Mouse (Mus musculus) kidney, embryonic 14.5 days (tissue): ENCODE results near the gene Hrh1. TPM values are rescaled to one million over a fixed set of nuclear protein-coding genes. Genes with fewer than 3 reads are reported as not detected.
A peak's percentile ranks its signal among the peaks of the same experiment; 100 is the strongest.

Experiments
- ATAC-seq: fragments of 200-750 bp; cut with Nextera tagmentation; 2 replicates; pipeline ENCODE4 v1.8.0; 2017; ENCODE audit warnings: moderate number of reproducible peaks, mild to moderate bottlenecking, moderate TSS enrichment, moderate library complexity; ENCODE audit not compliant: low FRiP score, low TSS enrichment
- H3K27ac ChIP-seq: fragments of 300-500 bp; sonication (generic); 2 replicates; pipeline ENCODE4 v1.5.1; 2014; ENCODE audit warnings: low read depth, mild to moderate bottlenecking, low read length, moderate library complexity, mixed read lengths
- H3K27me3 ChIP-seq: fragments of 300-500 bp; sonication (generic); 2 replicates; pipeline ENCODE4 v1.6.1; 2014; ENCODE audit warnings: mild to moderate bottlenecking, low read length; ENCODE audit not compliant: control insufficient read depth, insufficient read depth
- H3K36me3 ChIP-seq: fragments of 300-500 bp; sonication (generic); 2 replicates; pipeline ENCODE4 v1.6.1; 2014; ENCODE audit warnings: low read length, mixed read lengths; ENCODE audit not compliant: control insufficient read depth, insufficient read depth
- H3K4me1 ChIP-seq: fragments of 300-500 bp; sonication (generic); 2 replicates; pipeline ENCODE4 v1.6.1; 2014; ENCODE audit warnings: low read length, mixed read lengths; ENCODE audit not compliant: control insufficient read depth, insufficient read depth
- H3K4me2 ChIP-seq: fragments of 300-500 bp; sonication (generic); replicated peaks from 2 replicates; pipeline ENCODE4 v1.6.1; 2014; ENCODE audit warnings: low read depth, mild to moderate bottlenecking, low read length
- H3K4me3 ChIP-seq: fragments of 300-500 bp; sonication (generic); 2 replicates; pipeline ENCODE4 v1.5.1; 2014; ENCODE audit warnings: mild to moderate bottlenecking, low read length
- H3K9ac ChIP-seq: fragments of 300-500 bp; sonication (generic); 2 replicates; pipeline ENCODE4 v1.6.1; 2014; ENCODE audit warnings: low read depth, mild to moderate bottlenecking, low read length, moderate library complexity
- H3K9me3 ChIP-seq: fragments of 300-500 bp; sonication (generic); 2 replicates; pipeline ENCODE4 v1.6.1; 2016; ENCODE audit warnings: low read length; ENCODE audit not compliant: control insufficient read depth
- WGBS: fragments of 180-500 bp; shearing (Covaris S2); extraction: QIAGEN DNeasy Blood & Tissue Kit; methylation state at CpG from one replicate; pipeline ENCODE4 v1.1.7; 2014; 5-methylcytosine and 5-hydroxymethylcytosine counted together
- polyA plus RNA-seq: library from polyadenylated mRNA; unstranded; fragments of >200 nt; fragmentation: Nextera tagmentation; extraction: Ambion mirVana; gene quantifications from 2 replicates; pipeline ENCODE4 v1.2.1, GENCODE M21; 2014

The Hrh1 gene
- 0.16 TPM in 1 of 2 replicates, not detected in the other for polyA plus RNA-seq

- under 1% methylated on average over 54 of the region's 56 CpGs for WGBS
- Histone ChIP-seq H3K27me3 (peaks cover 50% of the 10 kb centered on the region), H3K4me2 (peak within 1 kb of the TSS; percentile 86), H3K4me1 (peaks cover 4% of the 10 kb centered on the region; the same call in 1 of the 2 replicates), H3K36me3 (no peaks in the 10 kb centered on the region), H3K4me3 (peak within 1 kb of the TSS; percentile 43), H3K9ac (peak within 1 kb of the TSS; percentile 23; the same call in 1 of the 2 replicates), H3K27ac (no peak within 1 kb of the TSS), H3K9me3 (no peaks in the 10 kb centered on the region)
- ATAC-seq: peak; percentile 62; the same call in 1 of the 2 replicates
These were observed at the start of gene Hrh1 for GRCm38 (mm10) chr6:114397691-114398217. TSS of gene Hrh1 (plus strand) at chr6:114397936.

GRCm38 (mm10) chr6:114354635-114355034 lies 43.1 kb upstream of the Hrh1 start:
- no peak for ATAC-seq
- H3K27me3 ChIP-seq: no peaks in the 10 kb centered on the region
- H3K36me3 ChIP-seq: no peaks in the 10 kb centered on the region
- no peak overlapping the region for H3K4me2 ChIP-seq
- H3K27ac ChIP-seq: no peak overlapping the region
- no peak overlapping the region for H3K4me3 ChIP-seq
- H3K4me1 ChIP-seq: no peaks in the 10 kb centered on the region
- no peaks in the 10 kb centered on the region for H3K9me3 ChIP-seq
- WGBS: 68% methylated on average over 4 of the region's 4 CpGs
- H3K9ac ChIP-seq: no peak overlapping the region

- Histone ChIP-seq H3K4me3 (no peak overlapping the region), H3K4me2 (no peak overlapping the region), H3K9me3 (no peaks in the 10 kb centered on the region), H3K36me3 (no peaks in the 10 kb centered on the region), H3K27ac (no peak overlapping the region), H3K4me1 (no peaks in the 10 kb centered on the region), H3K27me3 (no peaks in the 10 kb centered on the region), H3K9ac (no peak overlapping the region)
- 71% methylated on average over 3 of the region's 3 CpGs for WGBS
- ATAC-seq: no peak
These were observed 39.6 kb upstream of the Hrh1 start for GRCm38 (mm10) chr6:114358171-114358570.

- Histone ChIP-seq H3K27me3 (no peaks in the 10 kb centered on the region), H3K9me3 (no peaks in the 10 kb centered on the region), H3K4me3 (no peak overlapping the region), H3K36me3 (no peaks in the 10 kb centered on the region), H3K9ac (no peak overlapping the region), H3K4me2 (no peak overlapping the region), H3K4me1 (no peaks in the 10 kb centered on the region), H3K27ac (no peak overlapping the region)
- ATAC-seq: no peak
- 70% methylated on average over 4 of the region's 4 CpGs for WGBS
These were observed 35.4 kb upstream of the Hrh1 start for GRCm38 (mm10) chr6:114362355-114362754.

GRCm38 (mm10) chr6:114363740-114364139 lies 34.0 kb upstream of the Hrh1 start:
- Histone ChIP-seq H3K4me2 (no peak overlapping the region), H3K4me1 (no peaks in the 10 kb centered on the region), H3K4me3 (no peak overlapping the region), H3K27me3 (no peaks in the 10 kb centered on the region), H3K9ac (no peak overlapping the region), H3K27ac (no peak overlapping the region), H3K9me3 (no peaks in the 10 kb centered on the region), H3K36me3 (no peaks in the 10 kb centered on the region)
- ATAC-seq: no peak
- WGBS: 85% methylated on average over 8 of the region's 8 CpGs

- Histone ChIP-seq H3K27me3 (no peaks in the 10 kb centered on the region), H3K4me1 (no peaks in the 10 kb centered on the region), H3K36me3 (no peaks in the 10 kb centered on the region), H3K27ac (no peak overlapping the region), H3K4me3 (no peak overlapping the region), H3K9ac (no peak overlapping the region), H3K9me3 (no peaks in the 10 kb centered on the region), H3K4me2 (no peak overlapping the region)
- ATAC-seq: no peak
- 85% methylated on average over 5 of the region's 5 CpGs for WGBS
These were observed 33.0 kb upstream of the Hrh1 start for GRCm38 (mm10) chr6:114364734-114365133.

- Histone ChIP-seq H3K27ac (no peak overlapping the region), H3K9me3 (no peaks in the 10 kb centered on the region), H3K9ac (no peak overlapping the region), H3K36me3 (no peaks in the 10 kb centered on the region), H3K4me2 (no peak overlapping the region), H3K4me1 (no peaks in the 10 kb centered on the region), H3K27me3 (no peaks in the 10 kb centered on the region), H3K4me3 (no peak overlapping the region)
- WGBS: 66% methylated on average over 5 of the region's 5 CpGs
- no peak for ATAC-seq
These were observed 31.5 kb upstream of the Hrh1 start for GRCm38 (mm10) chr6:114366191-114366590.

GRCm38 (mm10) chr6:114367681-114368080 lies 30.1 kb upstream of the Hrh1 start:
- Histone ChIP-seq H3K9ac (no peak overlapping the region), H3K36me3 (no peaks in the 10 kb centered on the region), H3K27me3 (no peaks in the 10 kb centered on the region), H3K4me2 (no peak overlapping the region), H3K4me3 (no peak overlapping the region), H3K9me3 (no peaks in the 10 kb centered on the region), H3K4me1 (no peaks in the 10 kb centered on the region), H3K27ac (no peak overlapping the region)
- no peak for ATAC-seq
- WGBS: 64% methylated on average over 6 of the region's 6 CpGs

GRCm38 (mm10) chr6:114368196-114368595 lies 29.5 kb upstream of the Hrh1 start:
- H3K9ac ChIP-seq: no peak overlapping the region
- no peaks in the 10 kb centered on the region for H3K27me3 ChIP-seq
- no peak for ATAC-seq
- 86% methylated on average over 6 of the region's 6 CpGs for WGBS
- no peak overlapping the region for H3K4me3 ChIP-seq
- no peaks in the 10 kb centered on the region for H3K9me3 ChIP-seq
- H3K27ac ChIP-seq: no peak overlapping the region
- H3K4me2 ChIP-seq: no peak overlapping the region
- no peaks in the 10 kb centered on the region for H3K4me1 ChIP-seq
- H3K36me3 ChIP-seq: no peaks in the 10 kb centered on the region
